Mouse (Mus musculus): ENCODE results near the gene Defa37. TPM values are rescaled to one million over a fixed set of nuclear protein-coding genes. Genes with fewer than 3 reads are reported as not detected.

Defa37 gene
- polyA plus RNA-seq (2021; fragmentation: Nextera tagmentation), result not detected in 2 replicates
- long read RNA-seq, experiment 1, result 0 reads
- long read RNA-seq, experiment 2, result 0 reads

GRCm38 (mm10) chr8:21565086-21565485, at the start of gene Defa37:
TSS of gene Defa37 (plus strand) at chr8:21565386.

GRCm38 (mm10) chr8:21528732-21529131, 36.5 kb upstream of the Defa37 start, which contains the start of gene Defa32:
TSS of gene Defa32 (plus strand) at chr8:21529032.

GRCm38 (mm10) chr8:21582706-21583105, 17.5 kb downstream of the Defa37 start, which contains the start of gene Defa28:
TSS of gene Defa28 (plus strand) at chr8:21583006.

GRCm38 (mm10) chr8:21594408-21594807, 29.2 kb downstream of the Defa37 start, which contains the start of gene Gm7861:
TSS of gene Gm7861 (minus strand) at chr8:21594508.

Other genes starting within 250 kb of the Defa37 start
- not detected in 2 replicates for gene Defa27, start 249.8 kb upstream of the Defa37 start, polyA plus RNA-seq (2021; fragmentation: Nextera tagmentation)
- gene Defa29, start 238.4 kb upstream of the Defa37 start, polyA plus RNA-seq (2021; fragmentation: Nextera tagmentation), result not detected in 2 replicates
- not detected in 2 replicates for gene Defa2, start 186.9 kb upstream of the Defa37 start, polyA plus RNA-seq (2021; fragmentation: Nextera tagmentation)
- not detected in 2 replicates for gene Defa33, start 173.6 kb upstream of the Defa37 start, polyA plus RNA-seq (2021; fragmentation: Nextera tagmentation)
- gene Defa36, start 138.0 kb upstream of the Defa37 start, polyA plus RNA-seq (2021; fragmentation: Nextera tagmentation), result not detected in 2 replicates
- not detected in 2 replicates for gene Gm7849, start 108.8 kb upstream of the Defa37 start, polyA plus RNA-seq (2021; fragmentation: Nextera tagmentation)
- gene Defa20, start 56.1 kb upstream of the Defa37 start, polyA plus RNA-seq (2021; fragmentation: Nextera tagmentation), result not detected in 2 replicates
- gene Defa32, start 36.4 kb upstream of the Defa37 start, polyA plus RNA-seq (2021; fragmentation: Nextera tagmentation), result not detected in 2 replicates
- not detected in 2 replicates for gene Defa28, start 17.6 kb downstream of the Defa37 start, polyA plus RNA-seq (2021; fragmentation: Nextera tagmentation)
- not detected in 2 replicates for gene Gm7861, start 29.1 kb downstream of the Defa37 start, polyA plus RNA-seq (2021; fragmentation: Nextera tagmentation)
- not detected in 2 replicates for gene Defa26, start 52.8 kb downstream of the Defa37 start, polyA plus RNA-seq (2021; fragmentation: Nextera tagmentation)
- not detected in 2 replicates for gene Defa17, start 90.4 kb downstream of the Defa37 start, polyA plus RNA-seq (2021; fragmentation: Nextera tagmentation)
- not detected in 2 replicates for gene Defa34, start 100.4 kb downstream of the Defa37 start, polyA plus RNA-seq (2021; fragmentation: Nextera tagmentation)
- not detected in 2 replicates for gene AY761184, start 138.3 kb downstream of the Defa37 start, polyA plus RNA-seq (2021; fragmentation: Nextera tagmentation)
- gene Defa24, start 169.1 kb downstream of the Defa37 start, polyA plus RNA-seq (2021; fragmentation: Nextera tagmentation), result not detected in 2 replicates

All from left cerebral cortex, adult 6 months (tissue).